Mouse (Mus musculus) gastrocnemius, postnatal 14 days (tissue): ENCODE results near the gene Cnnm2. TPM values are rescaled to one million over a fixed set of nuclear protein-coding genes. Genes with fewer than 3 reads are reported as not detected.
"Not testable (repeated sequence)": the region's sequence is repeated elsewhere in the genome, so short reads cannot be mapped to it uniquely, and the experiment has no call there.

Source experiments
- DNase-seq: peaks from one replicate; pipeline ENCODE4 v3.0.0; 2021; ENCODE audit warnings: mixed read lengths
- intact Hi-C: fragments of 180-260 bp; cut with DNase I; formaldehyde crosslinking; loops from one replicate; pipeline ENCODE4 v1.15.1; 2025; ENCODE audit warnings: low total_unique reads
- long read RNA-seq, 2 experiments: library from polyadenylated mRNA; stranded (forward); transcript quantifications; one replicate each; pipeline ENCODE4 v2.0.0; 2021
- total RNA-seq, 2 experiments: library from RNA; stranded (reverse); gene quantifications; 2 replicates each; pipeline ENCODE4 v1.2.3; 2021

Cnnm2 gene
- 1 to 10 TPM; 4.0 to 4.1 TPM for total RNA-seq
- long read RNA-seq, experiment 1, full-length matches to known transcripts: 3 of 4 reads
- long read RNA-seq, experiment 1, partial matches to known transcripts: 0 of 4 reads
- long read RNA-seq, experiment 1, other reads (novel, unspliced or antisense): 1 of 4 reads
- long read RNA-seq, experiment 2, full-length matches to known transcripts: 4 of 4 reads
- long read RNA-seq, experiment 2, partial matches to known transcripts: 0 of 4 reads
- long read RNA-seq, experiment 2, other reads (novel, unspliced or antisense): 0 of 4 reads

GRCm38 (mm10) chr19:46761247-46761946, at the start of gene Cnnm2:
TSS of gene Cnnm2 (plus strand) at chr19:46761596.
- intact Hi-C loops: no loop called here
- peak; percentile 100 for DNase-seq

GRCm38 (mm10) chr19:46714234-46714633, 47.2 kb upstream of the Cnnm2 start:
- intact Hi-C loops: no loop called here
- DNase-seq: no peak

GRCm38 (mm10) chr19:46715016-46715415, 46.4 kb upstream of the Cnnm2 start:
- DNase-seq: no peak
- intact Hi-C loops: no loop called here

DNA sequence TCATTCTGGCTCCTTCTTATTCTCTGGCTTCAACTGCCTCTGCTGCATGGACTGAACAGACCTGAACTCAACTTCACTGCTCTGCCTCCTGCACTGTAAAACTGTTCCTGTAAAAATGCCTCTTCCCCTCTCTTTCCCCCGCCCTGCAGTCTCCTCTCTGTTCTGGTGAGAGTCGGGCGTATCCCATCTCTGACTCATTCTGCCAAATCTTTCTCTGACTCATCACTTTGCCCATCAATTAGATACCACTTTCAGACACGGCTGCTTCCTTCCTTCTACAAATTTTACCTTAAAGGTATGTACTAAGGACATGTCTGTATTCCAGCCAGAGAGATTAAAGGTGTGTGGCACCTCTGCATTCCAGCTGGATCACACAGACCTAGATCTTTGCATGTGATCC, 43.2 kb upstream of the Cnnm2 start:
- DNase-seq: no peak
- intact Hi-C loops: no loop called here

DNA sequence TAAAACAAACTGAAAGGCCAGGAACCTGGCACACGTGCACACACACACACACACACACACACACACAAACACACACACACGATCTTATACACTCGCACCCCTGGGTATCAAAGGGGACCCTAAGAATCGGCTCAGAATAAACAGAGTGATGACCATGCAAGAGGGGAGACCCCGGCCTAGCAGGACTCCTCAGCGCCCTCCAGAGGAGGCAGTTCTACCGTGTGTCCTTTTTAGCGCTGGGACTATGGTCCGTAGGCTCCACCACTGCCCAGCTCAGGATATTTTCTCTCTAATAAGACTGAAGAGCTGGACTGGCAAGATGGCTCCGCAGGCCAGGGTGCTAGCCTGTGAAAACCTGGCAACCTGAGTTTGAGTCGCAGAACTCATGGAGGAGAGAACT, 37.0 kb upstream of the Cnnm2 start:
- intact Hi-C loops: no loop called here
- DNase-seq: no peak

DNA sequence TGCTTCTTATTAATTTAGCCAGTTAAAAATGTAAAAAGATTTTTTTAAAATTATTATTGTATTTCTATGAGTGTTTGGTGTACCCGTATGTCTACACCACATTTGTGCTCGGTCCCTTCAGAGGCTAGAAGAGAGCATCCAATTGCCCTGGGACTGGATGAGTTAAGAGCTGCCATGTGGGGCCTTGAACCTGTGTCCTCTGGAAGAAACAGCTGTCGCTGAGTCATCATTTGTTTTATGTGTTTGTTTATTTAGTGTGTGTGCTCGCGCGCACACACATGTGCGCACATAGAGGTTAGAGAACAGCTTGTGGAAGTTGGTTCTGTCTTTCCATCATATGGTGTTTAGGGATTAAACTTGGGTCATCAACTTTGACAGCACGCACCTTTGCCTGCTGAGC, 35.3 kb upstream of the Cnnm2 start:
- no peak for DNase-seq
- intact Hi-C loops: no loop called here

DNA sequence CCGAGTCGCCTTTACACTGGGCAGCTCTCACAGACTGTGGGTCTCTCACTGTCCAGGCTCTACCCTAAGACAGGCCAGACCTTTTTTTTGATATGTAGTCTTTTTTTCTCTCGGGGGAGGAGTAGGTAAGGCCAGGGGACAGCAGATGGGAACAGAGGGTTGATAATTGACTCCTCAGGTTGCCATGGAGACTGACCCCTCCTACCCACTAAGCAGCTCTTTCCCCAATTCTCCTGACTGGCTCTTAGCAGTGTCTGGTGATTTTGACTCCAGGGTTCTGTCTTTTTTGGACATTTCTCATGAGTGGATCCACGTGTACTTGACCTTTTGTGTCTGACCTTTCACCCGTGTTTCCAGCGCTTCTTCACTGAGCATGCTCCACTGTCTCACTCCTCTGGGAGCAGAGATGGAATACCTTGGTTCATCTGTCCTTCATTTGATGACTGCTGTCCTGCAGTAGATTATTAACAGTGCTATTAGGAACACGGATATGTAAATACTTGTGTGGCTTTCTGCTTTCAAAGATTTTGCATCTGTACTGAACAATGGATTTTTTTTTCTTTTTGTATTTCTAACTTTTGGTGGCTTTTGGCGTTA, 34.2 kb upstream of the Cnnm2 start:
- no peak for DNase-seq
- intact Hi-C loops: no loop called here

DNA sequence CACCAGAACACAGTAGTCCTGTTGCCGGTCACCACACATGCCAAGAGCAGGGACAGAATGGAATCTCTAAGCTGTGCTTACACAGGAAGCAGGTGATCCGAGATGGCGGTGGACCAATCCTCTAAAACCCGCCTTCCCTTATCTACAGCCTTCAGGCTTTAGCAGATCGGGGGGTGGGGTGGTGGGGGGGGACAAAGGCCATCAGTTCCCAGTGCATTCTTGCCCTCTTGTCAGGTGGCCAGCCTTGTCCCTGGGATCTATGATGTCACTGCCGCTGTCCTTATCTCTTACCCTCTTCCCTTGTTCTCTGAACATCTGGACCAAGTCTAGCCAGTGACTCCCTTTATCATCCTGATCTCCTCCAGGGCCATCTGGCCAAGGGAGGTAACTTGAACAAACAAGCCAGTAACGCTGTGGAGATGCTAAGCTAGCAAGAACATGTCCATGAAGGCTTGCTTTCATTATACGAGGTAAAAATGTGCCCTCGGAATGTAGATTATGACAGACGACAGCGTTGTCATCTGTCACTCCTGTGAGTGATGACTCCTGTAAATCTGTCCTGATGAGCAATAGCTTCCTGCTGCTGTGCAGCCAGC, 33.4 kb upstream of the Cnnm2 start:
- intact Hi-C loops: no loop called here
- DNase-seq: no peak

DNA sequence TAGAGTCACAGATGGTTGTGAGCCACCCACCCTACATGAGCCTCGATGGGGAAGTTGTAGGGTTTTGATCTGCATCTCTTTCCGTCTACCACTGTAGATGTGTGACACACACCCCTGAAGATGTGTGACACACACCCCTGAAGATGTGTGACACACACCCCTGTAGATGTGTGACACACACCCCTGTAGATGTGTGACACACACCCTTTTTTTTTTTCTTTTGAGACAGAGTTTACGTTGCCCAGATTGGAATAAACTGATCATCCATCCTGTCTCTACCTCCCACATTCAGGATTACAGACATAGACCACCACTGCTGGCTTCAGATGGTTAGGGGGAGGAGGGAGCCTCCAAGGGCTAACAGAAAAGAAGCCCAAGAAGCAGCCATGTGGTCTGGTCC, 32.5 kb upstream of the Cnnm2 start:
- DNase-seq: no peak
- intact Hi-C loops: no loop called here

- DNase-seq: no peak
- intact Hi-C loops: no loop called here
Measured at GRCm38 (mm10) chr19:46731351-46731750, 30.0 kb upstream of the Cnnm2 start.

GRCm38 (mm10) chr19:46732673-46733072, 28.7 kb upstream of the Cnnm2 start:
- intact Hi-C loops, DNase-seq: not testable (repeated sequence)

DNA sequence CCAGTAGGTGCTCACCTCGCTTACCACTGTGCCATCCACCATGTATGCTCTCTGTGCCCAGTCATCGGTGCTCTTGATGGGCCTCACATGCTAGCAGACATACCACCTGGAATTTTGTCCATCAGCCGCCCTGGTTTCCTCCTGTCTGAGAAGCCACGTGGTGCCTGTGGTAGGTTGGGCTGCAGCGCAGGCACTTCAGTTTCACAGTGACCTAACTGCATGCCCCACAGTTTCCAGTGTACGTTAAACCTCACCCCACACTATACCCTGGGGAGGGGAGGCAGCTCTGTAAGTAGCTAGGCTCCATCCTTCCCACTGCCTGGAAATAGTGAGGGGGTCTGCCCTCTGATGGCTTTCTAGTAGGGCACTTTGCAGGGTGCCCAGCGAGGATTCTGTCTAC, 27.8 kb upstream of the Cnnm2 start:
- intact Hi-C loops: no loop called here
- DNase-seq: no peak

GRCm38 (mm10) chr19:46735241-46735640, 26.2 kb upstream of the Cnnm2 start:
- intact Hi-C loops: loop anchor here (5.0 kb wide), 1 partner anchor 63 kb away; the partner anchor contains the start of gene Cyp17a1
- DNase-seq: no peak

DNA sequence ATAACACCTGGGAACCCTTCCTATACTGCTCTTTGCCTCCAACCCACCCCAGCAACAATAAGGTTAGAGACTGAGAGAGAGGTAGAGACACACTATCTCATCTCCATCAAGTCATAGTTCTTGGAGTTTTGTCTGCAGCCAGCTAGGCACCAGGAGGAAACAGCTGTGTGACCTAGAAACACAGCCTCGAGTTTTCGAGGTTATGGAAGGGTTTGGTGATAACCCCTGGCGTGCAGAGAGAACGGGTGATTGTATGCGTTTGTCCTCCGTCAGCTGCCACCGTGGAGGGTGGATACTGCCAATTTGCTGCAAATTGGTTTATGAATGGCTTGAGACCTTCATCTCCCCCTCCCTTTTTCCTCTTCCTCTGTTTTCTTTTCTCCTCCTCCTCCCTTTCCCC, 24.3 kb upstream of the Cnnm2 start:
- intact Hi-C loops: loop anchor here (5.0 kb wide), 1 partner anchor 65 kb away; the partner anchor contains the start of gene Cyp17a1
- DNase-seq: no peak

DNA sequence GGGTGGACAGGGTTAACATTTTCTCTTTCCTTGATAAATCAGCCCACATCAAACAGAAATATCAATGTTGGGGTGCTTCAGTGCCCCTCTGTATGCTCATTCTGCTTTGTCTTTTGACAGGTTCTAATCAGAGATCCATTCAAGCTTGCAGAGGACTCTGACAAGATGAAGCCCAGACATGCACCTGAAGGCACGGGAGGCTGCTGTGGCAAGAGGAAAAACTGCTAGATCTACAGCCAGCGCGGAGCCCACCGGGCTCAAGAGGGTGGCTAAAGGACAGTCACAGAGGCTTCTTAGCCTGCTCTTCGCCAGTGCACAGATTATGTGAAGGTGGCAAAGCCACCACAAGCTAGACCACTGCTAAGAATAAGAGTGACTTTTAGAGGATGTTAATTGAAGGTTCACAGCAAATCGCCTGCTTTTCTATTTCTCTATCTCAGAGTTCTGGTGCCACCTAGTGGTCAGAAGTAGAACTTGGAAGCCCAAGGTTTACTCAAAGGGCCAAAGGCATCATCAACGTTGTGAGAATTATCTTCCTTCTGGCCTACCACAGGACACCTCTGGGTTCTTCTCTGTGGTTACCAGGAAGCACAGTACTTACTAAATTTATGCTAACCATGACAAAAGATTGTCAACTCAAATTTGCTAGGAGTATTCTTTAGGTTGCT, 20.9 kb upstream of the Cnnm2 start:
- intact Hi-C loops: loop anchor here (5.0 kb wide), 1 partner anchor 153 kb away; no protein-coding TSS in a partner anchor
- DNase-seq: peak; percentile 38

DNA sequence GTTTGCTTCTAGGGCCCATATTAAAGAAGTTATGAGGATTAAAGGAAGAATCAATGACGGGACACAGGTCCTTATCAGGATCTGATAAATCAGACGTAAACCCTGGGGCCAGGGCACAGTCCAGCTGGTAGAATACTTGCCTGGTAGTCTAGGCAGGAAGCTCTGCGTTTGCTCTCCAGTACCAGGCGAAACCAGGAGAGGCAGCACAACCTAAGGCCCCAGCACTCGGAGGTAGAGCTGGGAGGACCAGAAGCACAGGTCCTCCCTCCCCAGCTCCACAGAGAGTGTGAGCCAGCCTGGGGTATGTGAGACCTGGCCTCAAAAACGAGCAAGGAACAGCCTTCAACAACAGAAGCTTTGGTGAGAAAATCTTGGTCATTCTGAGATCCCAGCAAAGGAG, 19.8 kb upstream of the Cnnm2 start:
- intact Hi-C loops: loop anchor here (5.0 kb wide), 1 partner anchor 154 kb away; no protein-coding TSS in a partner anchor
- DNase-seq: no peak

DNA sequence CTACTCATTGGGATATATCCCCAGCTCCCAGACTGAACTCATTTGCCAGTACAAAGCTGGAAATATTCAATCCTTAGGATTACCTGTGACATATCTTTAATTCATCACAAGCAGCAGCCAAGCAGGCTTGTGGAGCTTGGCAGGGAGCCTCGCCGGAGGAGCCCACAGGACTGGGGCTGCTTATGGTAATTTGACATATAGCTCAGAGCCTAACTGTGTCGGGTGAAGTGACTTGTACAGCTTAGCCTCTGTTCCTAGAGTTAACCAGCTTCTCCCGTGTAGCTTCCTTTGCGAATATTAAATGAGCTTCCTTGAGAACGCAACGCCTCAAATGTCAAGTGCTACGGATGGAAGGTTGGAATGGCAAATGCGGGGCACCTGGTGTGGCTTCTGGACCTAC, 16.7 kb upstream of the Cnnm2 start:
- intact Hi-C loops: loop anchor here (5.0 kb wide), 1 partner anchor 157 kb away; no protein-coding TSS in a partner anchor
- no peak for DNase-seq

DNA sequence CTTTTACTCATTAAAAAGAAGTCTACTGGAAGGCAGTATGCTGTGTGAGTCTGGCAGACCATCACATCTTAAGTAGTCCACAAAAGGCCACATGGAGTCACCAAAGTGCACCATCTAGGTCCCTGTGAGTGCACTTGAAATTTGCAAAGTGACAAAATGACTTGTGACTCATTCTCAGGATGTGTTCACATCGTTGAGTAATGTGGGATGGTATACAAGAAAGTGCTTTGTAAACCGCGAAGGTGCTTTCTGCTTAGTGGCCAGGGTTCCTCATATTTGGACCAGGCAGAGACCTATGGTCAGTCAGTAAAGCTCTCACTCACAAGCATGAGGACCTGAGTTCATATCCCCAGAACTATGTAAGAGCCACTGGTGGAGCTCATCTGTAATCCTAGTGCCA, 13.6 kb upstream of the Cnnm2 start:
- no peak for DNase-seq
- intact Hi-C loops: no loop called here

GRCm38 (mm10) chr19:46752235-46752634, 9.2 kb upstream of the Cnnm2 start:
- intact Hi-C loops: no loop called here
- DNase-seq: no peak

- intact Hi-C loops: loop anchor here (5.0 kb wide), 1 partner anchor 237 kb away; no protein-coding TSS in a partner anchor
Measured at GRCm38 (mm10) chr19:46755066-46755465, 6.3 kb upstream of the Cnnm2 start.

More at GRCm38 (mm10) chr19:46755066-46755465, 6.3 kb upstream of the Cnnm2 start:
- DNase-seq: peak; percentile 16
